Mouse (Mus musculus): ENCODE results near the gene Rasgrf2.

Gene Rasgrf2

DNA sequence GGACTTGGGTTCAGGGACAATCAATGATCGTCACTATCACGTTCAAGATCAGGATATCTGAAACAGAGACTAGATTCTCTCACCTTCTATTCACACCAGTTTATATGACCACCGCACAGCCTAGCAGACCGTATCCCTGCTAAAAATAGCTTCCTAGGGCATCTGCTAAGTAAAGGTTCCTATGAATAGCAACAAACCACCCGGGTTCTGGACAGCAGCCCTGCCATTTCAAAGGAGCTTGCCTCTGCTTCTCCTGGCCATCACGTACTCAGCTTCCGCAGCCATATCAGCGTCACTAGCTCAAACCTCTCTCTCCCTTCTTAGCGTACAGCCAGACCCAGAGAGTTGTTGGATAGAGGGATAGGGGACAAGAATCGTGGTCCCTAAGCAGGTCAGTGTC, 254.1 kb downstream of the Rasgrf2 start:
- no peak for DNase-seq

DNA sequence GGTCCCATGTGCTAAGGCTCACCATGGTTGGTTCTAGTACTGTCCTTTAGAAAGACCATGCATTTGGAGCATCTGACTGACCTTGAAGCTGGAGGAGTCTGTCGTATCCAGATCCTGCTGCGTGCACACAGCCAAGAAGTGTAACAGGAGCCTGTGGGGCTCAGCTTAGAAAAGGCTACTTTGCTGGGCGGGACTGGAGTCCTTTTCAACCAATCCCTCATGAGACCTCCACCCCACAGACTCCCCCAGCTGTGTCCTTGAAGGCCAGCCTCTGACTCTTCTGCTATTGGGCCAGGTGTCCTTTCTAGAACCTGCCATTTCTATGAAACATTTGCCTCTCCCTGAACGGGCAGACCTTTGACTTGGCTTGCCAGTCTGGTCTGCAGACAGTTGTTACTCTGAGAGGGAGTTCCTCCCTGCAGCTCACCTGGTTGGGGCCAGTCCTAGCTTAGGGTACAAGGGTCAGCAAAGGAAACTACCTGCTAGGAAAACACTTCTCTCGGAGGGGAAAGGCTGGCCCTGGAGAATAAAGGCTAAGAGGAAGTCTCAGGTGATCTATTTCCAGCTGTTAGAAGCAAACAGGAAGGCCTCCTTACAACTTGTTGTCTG, 254.6 kb downstream of the Rasgrf2 start, which contains the start of gene Ckmt2:
TSS of gene Ckmt2 (minus strand) at position 145 of the 609 bp plus-strand sequence.
- no peak for DNase-seq

GRCm38 (mm10) chr13:91875581-91875980, 255.9 kb downstream of the Rasgrf2 start:
- no peak for DNase-seq

DNA sequence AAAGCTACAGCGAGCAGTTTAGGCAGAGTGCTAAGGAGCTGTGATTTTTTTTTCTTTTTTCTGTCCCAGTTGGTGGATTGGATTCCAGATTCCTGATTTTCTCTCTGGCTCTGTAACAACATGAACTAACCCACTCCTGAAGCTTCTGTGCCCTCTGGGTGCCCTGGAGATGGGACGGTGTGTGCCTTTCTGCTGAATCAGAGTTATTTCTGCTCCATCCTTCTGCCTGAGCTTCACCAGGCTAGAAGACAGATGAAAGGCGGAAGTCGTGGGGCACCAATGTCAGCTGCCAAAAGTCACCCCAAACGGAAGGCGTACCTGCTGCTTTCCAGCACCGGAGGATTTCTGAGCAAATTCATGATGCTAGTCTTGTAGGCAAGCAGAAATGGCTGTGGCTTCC, 256.9 kb downstream of the Rasgrf2 start:
- DNase-seq: no peak

GRCm38 (mm10) chr13:91873734-91874329, 257.6 kb downstream of the Rasgrf2 start:
- no peak for DNase-seq

DNA sequence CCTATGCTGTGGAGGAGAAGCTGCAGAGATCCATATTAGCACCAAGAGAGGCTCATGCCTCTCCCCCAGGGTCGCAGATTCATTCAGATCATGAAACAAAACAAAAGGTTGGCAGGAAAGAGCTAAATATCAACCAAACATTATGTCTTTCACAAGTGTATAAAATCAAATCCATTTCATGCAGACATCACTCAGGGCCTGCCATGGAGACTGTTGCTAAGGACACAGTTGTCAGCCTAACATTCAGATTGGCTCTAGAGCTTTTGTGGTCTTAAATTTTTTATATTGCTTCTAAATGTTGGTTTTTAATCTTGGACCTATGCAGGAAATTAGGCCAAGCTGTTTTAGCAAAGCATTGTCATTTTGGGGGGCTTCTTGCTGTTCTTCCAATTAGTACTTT, 262.9 kb downstream of the Rasgrf2 start:
- DNase-seq: no peak

GRCm38 (mm10) chr13:91858835-91859234, 272.6 kb downstream of the Rasgrf2 start:
- DNase-seq: peak; percentile 27

DNA sequence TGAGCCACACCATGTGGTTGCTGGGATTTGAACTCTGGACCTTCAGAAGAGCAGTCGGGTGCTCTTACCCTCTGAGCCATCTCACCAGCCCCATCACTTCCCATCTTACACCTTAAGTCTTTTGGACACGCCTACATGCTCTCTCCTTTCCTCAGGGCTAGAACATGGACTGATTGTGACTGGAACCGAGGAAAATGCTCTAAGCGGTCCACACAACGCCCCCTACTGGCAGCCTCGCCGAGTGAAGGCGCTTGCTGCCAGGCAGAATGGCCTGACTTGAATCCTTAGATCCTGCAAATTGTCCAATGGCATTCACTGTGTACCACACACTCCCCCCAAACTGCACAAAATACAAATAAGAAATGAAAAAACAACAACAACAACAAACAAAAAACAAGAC, 274.0 kb downstream of the Rasgrf2 start:
- peak; percentile 7 for DNase-seq

GRCm38 (mm10) chr13:91854412-91854811, 277.0 kb downstream of the Rasgrf2 start:
- no peak for DNase-seq
